In genomic region chr12:87102165-87102631, GRCm38 (mm10) we compare ENCODE assay signal across 8 mouse cellular contexts. TPM values are rescaled to one million over a fixed set of nuclear protein-coding genes. Genes with fewer than 3 reads are reported as not detected.
DNase-seq lines count a peak whose midpoint lies in the region; ATAC-seq and TF ChIP-seq lines count a peak whose summit lies in the region.

Ngb (minus strand) TSS chr12:87102539.

- H3K9me3 ChIP-seq in forebrain, embryonic 12.5 days: no peaks in the 10 kb centered on the region
- no peaks in the 10 kb centered on the region for H3K9me3 ChIP-seq in limb, embryonic 15.5 days

- H3K9ac ChIP-seq in forebrain, embryonic 12.5 days: no peak within 1 kb of the TSS
- H3K9ac ChIP-seq in limb, embryonic 15.5 days: no peak within 1 kb of the TSS

- no peak for ATAC-seq in forebrain, embryonic 12.5 days (ENCODE audit: low FRiP score)
- ATAC-seq in limb, embryonic 15.5 days (ENCODE audit: insufficient number of reproducible peaks, low FRiP score, low TSS enrichment, low read depth): no peak

- H3K36me3 ChIP-seq in forebrain, embryonic 12.5 days (replicated peaks): no peaks in the 10 kb centered on the region
- no peaks in the 10 kb centered on the region for H3K36me3 ChIP-seq in limb, embryonic 15.5 days

- intact Hi-C loops in left cerebral cortex, adult 2 months (cut with DNase I): no loop called here
- intact Hi-C loops in left cerebral cortex, postnatal 4 days (cut with DNase I): no loop called here

- 2% methylated on average over 32 of the region's 32 CpGs for WGBS in forebrain, embryonic 12.5 days
- 2% methylated on average over 32 of the region's 32 CpGs for WGBS in limb, embryonic 15.5 days
- WGBS in olfactory bulb, adult 2 months: 3% methylated on average over 32 of the region's 32 CpGs

- peak within 1 kb of the TSS; percentile 54 for H3K4me2 ChIP-seq in forebrain, embryonic 12.5 days
- H3K4me2 ChIP-seq in limb, embryonic 15.5 days: peak within 1 kb of the TSS; percentile 47

- H3K4me1 ChIP-seq in forebrain, embryonic 12.5 days: peaks cover 11% of the 10 kb centered on the region
- H3K4me1 ChIP-seq in limb, embryonic 15.5 days: peaks cover 9% of the 10 kb centered on the region
- peaks cover 10% of the 10 kb centered on the region for H3K4me1 ChIP-seq in olfactory bulb, adult 2 months (ENCODE audit: control insufficient read depth, insufficient read depth, low read length)

- H3K27ac ChIP-seq in left cerebral cortex, adult 2 months: no peak within 1 kb of the TSS
- no peak within 1 kb of the TSS for H3K27ac ChIP-seq in forebrain, embryonic 12.5 days
- H3K27ac ChIP-seq in limb, embryonic 15.5 days: no peak within 1 kb of the TSS
- no peak within 1 kb of the TSS for H3K27ac ChIP-seq in olfactory bulb, adult 2 months (ENCODE audit: insufficient read depth, low read depth, low read length)

- peak within 1 kb of the TSS; percentile 41 for H3K4me3 ChIP-seq in left cerebral cortex, adult 2 months
- peak within 1 kb of the TSS; percentile 35 for H3K4me3 ChIP-seq in forebrain, embryonic 12.5 days (replicated peaks)
- peak within 1 kb of the TSS; percentile 24 for H3K4me3 ChIP-seq in limb, embryonic 15.5 days
- H3K4me3 ChIP-seq in olfactory bulb, adult 2 months (ENCODE audit: insufficient read depth, low read depth, low read length): peak within 1 kb of the TSS; percentile 37

- no peak for DNase-seq in left cerebral cortex, adult 2 months (ENCODE audit: extremely low spot score in 1 of 2, low spot score in 2 of 2)
- no peak for DNase-seq in left cerebral cortex, postnatal 4 days
- no peak for DNase-seq in thymus, adult 18-20 months
- no peak for DNase-seq in frontal cortex, postnatal 10 days (ENCODE audit: low spot score in 2 of 2)
- no peak for DNase-seq in left cerebral cortex, adult 18-20 months (ENCODE audit: low spot score in 2 of 2)

- no peak for TF ChIP-seq CTCF in left cerebral cortex, adult 2 months (IDR thresholded peaks at IDR 0.05)
- TF ChIP-seq CTCF in olfactory bulb, adult 2 months (IDR thresholded peaks at IDR 0.05; ENCODE audit: insufficient read depth, low read depth, low read length): no peak

- no peak for TF ChIP-seq POLR2A in olfactory bulb, adult 2 months (IDR thresholded peaks at IDR 0.05; ENCODE audit: insufficient read depth, low read depth, low read length)

- H3K27me3 ChIP-seq in forebrain, embryonic 12.5 days: peaks cover 35% of the 10 kb centered on the region
- peaks cover 34% of the 10 kb centered on the region for H3K27me3 ChIP-seq in limb, embryonic 15.5 days

RNA-seq across cellular contexts. Expression of gene Ngb, which starts in this region (rescaled TPM):
- total RNA-seq in left cerebral cortex, adult 2 months (2021): 1 to 10 TPM; 9.1 to 9.4 TPM
- total RNA-seq in left cerebral cortex, postnatal 4 days (2021): 1 to 10 TPM; 4.7 to 5.5 TPM
- 0.44 and 0.57 TPM in 2 replicates for polyA plus RNA-seq in forebrain, embryonic 12.5 days (2016; fragmentation: Nextera tagmentation; extraction: Ambion mirVana)
- 0.09 and 0.29 TPM in 2 replicates for polyA plus RNA-seq in limb, embryonic 15.5 days (2015; fragmentation: Nextera tagmentation; extraction: Ambion mirVana)
- polyA plus RNA-seq in olfactory bulb, adult 2 months (2012; ENCODE audit: insufficient read depth, insufficient read length, low replicate concordance, missing spikeins): not detected in 2 replicates
- 10 to 100 TPM in 1 of 2 experiments, 1 to 10 TPM in 1; 6.2 to 11.6 TPM for total RNA-seq in left cerebral cortex, adult 18-20 months (2021)
